Mouse (Mus musculus): ENCODE results near the gene Prdm16. TPM values are rescaled to one million over a fixed set of nuclear protein-coding genes. Genes with fewer than 3 reads are reported as not detected.
A peak's percentile ranks its signal among the peaks of the same experiment; 100 is the strongest.

Prdm16 gene
- polyA plus RNA-seq, 1 experiment from 2014 or later, result 115 TPM

DNA sequence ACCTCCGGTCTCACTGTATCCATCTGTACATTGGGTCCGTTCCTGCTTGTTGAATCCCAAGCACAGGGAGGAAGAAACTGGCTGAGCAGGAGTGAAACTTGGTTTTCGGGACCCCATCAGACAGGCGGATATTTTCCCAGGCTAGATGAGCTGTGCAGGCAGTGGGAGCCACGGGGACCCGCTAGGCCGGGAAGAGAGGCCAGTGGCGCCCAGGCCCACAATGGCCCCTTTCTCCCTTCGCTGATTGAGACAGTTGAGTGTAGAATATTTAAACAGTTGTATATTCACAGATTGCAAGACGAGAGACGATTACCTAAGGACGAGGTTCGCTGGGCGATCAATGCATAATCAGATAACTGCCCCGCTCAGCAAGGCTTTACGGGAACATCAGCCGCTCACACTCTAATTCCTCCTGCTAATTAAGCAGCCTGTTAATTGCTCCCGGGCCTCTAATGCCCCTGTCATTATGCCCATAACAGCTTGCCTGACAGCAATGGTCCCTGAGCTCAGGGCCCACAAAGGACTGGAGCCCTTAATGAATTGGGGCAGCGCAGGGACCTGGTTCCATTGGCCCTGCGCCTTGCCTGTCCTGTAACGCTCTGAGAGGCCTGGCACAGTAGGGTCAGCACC lies 54.0 kb downstream of the Prdm16 start:
- H3K4me1 ChIP-seq (replicated peaks), result peaks cover 96% of the 10 kb centered on the region
- no peak overlapping the region for H3K27ac ChIP-seq
- no peak overlapping the region for H3K9ac ChIP-seq (replicated peaks)
- WGBS, result 75% methylated on average over 21 of the region's 21 CpGs
- H3K9me3 ChIP-seq, result no peaks in the 10 kb centered on the region
- H3K36me3 ChIP-seq, result 0 out of 2 replicates have a peak, but pooled peaks cover 6% of the 10 kb centered on the region
- H3K4me2 ChIP-seq, result no peak overlapping the region
- no peak for ATAC-seq (ENCODE audit: insufficient number of reproducible peaks, insufficient read depth, low FRiP score, low TSS enrichment, low read depth)
- no peaks in the 10 kb centered on the region for H3K27me3 ChIP-seq
- H3K4me3 ChIP-seq (replicated peaks), result no peak overlapping the region

DNA sequence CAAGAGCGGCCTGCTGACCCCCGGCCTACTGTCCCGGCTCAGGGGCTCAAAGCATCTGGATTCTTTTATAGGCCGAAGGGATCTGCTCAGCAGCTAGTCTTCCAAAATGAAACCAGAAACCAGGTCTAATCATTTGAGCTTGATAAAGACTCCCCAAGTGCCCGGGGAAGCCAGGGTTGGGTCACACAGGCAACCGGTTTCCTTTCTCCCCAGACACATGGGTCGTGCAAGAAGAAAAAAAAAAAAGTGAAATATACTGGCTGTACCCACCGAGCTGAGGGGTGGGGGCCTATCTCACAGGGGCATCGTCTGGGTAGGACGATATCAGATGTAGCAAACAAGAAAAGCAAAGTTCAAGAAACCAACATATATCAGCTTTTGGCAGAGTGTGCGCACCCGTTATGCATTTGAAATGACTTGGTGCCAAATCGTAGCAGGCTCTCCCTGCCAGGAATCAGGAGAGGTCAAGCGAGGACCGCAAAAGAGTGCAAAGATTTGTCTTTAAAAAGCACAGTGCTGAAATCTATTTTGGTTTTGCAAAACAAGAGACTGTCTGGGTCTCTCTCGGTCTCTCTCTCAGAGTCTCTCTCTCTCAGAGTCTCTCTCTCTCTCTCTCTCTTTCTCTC lies 55.3 kb downstream of the Prdm16 start:
- Histone ChIP-seq H3K36me3 (0 out of 2 replicates have a peak, but pooled peaks cover 6% of the 10 kb centered on the region), H3K4me3 (replicated peaks) (no peak overlapping the region)
- WGBS, result 42% methylated on average over 16 of the region's 16 CpGs

DNA sequence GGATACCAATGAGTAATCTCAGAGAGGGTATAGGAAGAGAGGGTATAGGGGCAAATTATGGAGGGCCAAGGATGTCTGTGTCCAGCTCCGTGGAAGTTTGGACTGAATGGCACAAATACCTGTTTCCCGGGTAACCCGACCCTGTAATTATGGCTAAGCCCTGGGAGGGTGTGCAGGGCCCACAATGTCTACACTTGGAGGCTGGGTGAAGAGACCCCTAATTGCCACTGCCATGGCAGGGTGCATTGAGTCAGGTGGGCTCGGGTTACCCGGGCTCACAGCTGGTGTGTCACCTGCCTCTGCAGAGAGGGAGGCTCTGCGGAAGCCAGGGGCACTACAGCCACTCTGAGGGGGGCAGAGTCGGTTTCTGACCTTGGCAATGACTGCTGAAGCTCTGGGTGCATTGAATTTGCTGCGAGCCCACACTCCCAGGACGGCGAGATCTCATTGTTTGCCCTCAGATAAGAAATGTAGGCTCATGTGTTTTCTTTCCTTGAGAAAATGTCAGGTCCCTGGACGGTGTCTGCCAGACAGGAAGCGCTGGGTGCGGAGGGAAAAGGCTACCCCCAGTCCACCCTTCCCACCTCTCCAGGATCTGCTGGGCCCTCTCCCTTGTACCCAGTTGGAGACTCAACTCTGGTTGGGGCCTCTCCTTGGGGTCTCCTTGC lies 62.3 kb downstream of the Prdm16 start:
- no peak overlapping the region for H3K4me2 ChIP-seq
- H3K9me3 ChIP-seq, result no peaks in the 10 kb centered on the region
- H3K9ac ChIP-seq (replicated peaks), result no peak overlapping the region
- no peaks in the 10 kb centered on the region for H3K36me3 ChIP-seq
- no peak overlapping the region for H3K4me3 ChIP-seq (replicated peaks)
- 66% methylated on average over 13 of the region's 13 CpGs for WGBS
- H3K27ac ChIP-seq, result 0 out of 2 replicates have a peak overlapping the region, but pooled peaks have one; percentile 23
- peaks cover 88% of the 10 kb centered on the region for H3K4me1 ChIP-seq (replicated peaks)
- ATAC-seq (ENCODE audit: insufficient number of reproducible peaks, insufficient read depth, low FRiP score, low TSS enrichment, low read depth), result no peak
- H3K27me3 ChIP-seq, result peaks cover 7% of the 10 kb centered on the region; the same call in 1 of the 2 replicates

More for the DNA sequence above, 55.3 kb downstream of the Prdm16 start:
- no peak overlapping the region for H3K27ac ChIP-seq
- H3K9ac ChIP-seq (replicated peaks), result no peak overlapping the region
- H3K27me3 ChIP-seq, result no peaks in the 10 kb centered on the region
- H3K4me2 ChIP-seq, result no peak overlapping the region
- peaks cover 93% of the 10 kb centered on the region for H3K4me1 ChIP-seq (replicated peaks)
- no peaks in the 10 kb centered on the region for H3K9me3 ChIP-seq
- ATAC-seq (ENCODE audit: insufficient number of reproducible peaks, insufficient read depth, low FRiP score, low TSS enrichment, low read depth), result no peak

DNA sequence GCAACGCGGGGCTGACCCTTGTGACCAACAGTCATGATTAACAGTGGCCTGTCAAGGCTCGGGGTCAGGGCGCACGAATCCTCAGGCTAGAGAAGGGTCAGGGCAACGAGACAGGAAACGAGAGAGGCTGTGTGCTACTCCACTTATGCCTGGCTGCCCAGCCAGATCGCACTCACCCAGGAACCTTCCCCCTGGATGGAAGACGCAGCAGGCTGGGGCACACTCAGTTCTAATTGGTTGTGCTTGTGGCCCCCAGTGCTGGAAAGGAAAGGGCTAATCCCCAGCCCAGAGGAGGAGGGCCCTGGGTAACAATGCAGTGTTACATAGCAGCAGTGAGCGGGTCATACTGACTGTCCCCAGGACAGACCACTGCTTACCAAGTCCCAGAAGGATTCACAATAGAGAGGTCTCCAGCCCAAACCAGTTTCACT lies 66.2 kb downstream of the Prdm16 start:
- peaks cover 98% of the 10 kb centered on the region for H3K4me1 ChIP-seq (replicated peaks)
- no peak overlapping the region for H3K4me3 ChIP-seq (replicated peaks)
- no peaks in the 10 kb centered on the region for H3K9me3 ChIP-seq
- no peaks in the 10 kb centered on the region for H3K36me3 ChIP-seq
- no peak for ATAC-seq (ENCODE audit: insufficient number of reproducible peaks, insufficient read depth, low FRiP score, low TSS enrichment, low read depth)
- peak overlapping the region; percentile 35 for H3K4me2 ChIP-seq
- H3K27ac ChIP-seq, result no peak overlapping the region
- no peak overlapping the region; the same call in 1 of the 2 replicates for H3K9ac ChIP-seq (replicated peaks)
- peaks cover 11% of the 10 kb centered on the region; the same call in 1 of the 2 replicates for H3K27me3 ChIP-seq
- WGBS, result 7% methylated on average over 10 of the region's 10 CpGs

DNA sequence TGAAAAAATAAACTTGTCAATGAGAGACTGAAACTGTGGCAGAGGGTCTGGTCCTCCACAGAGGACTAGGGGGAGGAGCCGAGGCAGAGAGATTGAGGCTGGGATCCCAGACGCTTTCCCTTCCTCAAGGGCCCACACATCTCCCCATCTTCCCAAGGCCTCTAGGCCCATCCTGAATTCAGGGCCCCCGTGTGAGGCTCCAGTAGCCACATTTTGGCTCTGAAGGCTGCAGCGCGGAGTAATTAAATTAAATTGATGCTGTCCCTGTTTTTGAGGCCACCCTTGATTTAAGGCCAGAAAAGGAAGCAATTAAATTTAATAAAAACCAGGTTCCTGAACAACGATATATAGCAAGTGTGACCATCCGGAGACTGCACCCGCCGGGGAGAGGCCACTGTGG lies 66.8 kb downstream of the Prdm16 start:
- H3K4me2 ChIP-seq, result peak overlapping the region; percentile 35
- WGBS, result 11% methylated on average over 9 of the region's 9 CpGs
- H3K9me3 ChIP-seq, result no peaks in the 10 kb centered on the region
- peaks cover 92% of the 10 kb centered on the region for H3K4me1 ChIP-seq (replicated peaks)
- peaks cover 2% of the 10 kb centered on the region; the same call in 1 of the 2 replicates for H3K36me3 ChIP-seq
- no peak overlapping the region for H3K4me3 ChIP-seq (replicated peaks)
- H3K9ac ChIP-seq (replicated peaks), result no peak overlapping the region
- peaks cover 11% of the 10 kb centered on the region; the same call in 1 of the 2 replicates for H3K27me3 ChIP-seq
- H3K27ac ChIP-seq, result no peak overlapping the region
- no peak for ATAC-seq (ENCODE audit: insufficient number of reproducible peaks, insufficient read depth, low FRiP score, low TSS enrichment, low read depth)

DNA sequence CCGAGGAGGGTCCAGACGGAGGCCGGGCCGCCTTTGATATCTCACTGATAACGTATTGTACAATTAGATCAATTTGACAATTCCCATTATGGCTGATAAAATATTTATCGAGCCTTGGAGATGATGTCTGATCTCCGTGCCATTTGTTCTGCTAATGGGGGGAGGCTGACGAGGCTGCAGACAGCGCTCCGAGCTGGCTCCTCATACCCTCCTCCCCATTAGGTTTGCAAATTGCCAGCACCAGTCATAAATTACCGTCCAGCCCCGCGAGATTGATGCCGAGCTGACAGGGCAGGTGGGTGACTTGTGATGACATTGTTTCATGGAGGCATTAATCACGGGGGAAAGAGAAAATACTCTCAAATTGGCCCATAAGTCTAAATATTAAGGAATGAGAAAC lies 67.9 kb downstream of the Prdm16 start:
- H3K36me3 ChIP-seq, result peaks cover 6% of the 10 kb centered on the region; the same call in 1 of the 2 replicates
- no peak for ATAC-seq (ENCODE audit: insufficient number of reproducible peaks, insufficient read depth, low FRiP score, low TSS enrichment, low read depth)
- WGBS, result 19% methylated on average over 15 of the region's 15 CpGs
- no peak overlapping the region for H3K27ac ChIP-seq
- no peak overlapping the region for H3K9ac ChIP-seq (replicated peaks)
- H3K9me3 ChIP-seq, result no peaks in the 10 kb centered on the region
- H3K4me3 ChIP-seq (replicated peaks), result no peak overlapping the region
- no peak overlapping the region for H3K4me2 ChIP-seq
- H3K4me1 ChIP-seq (replicated peaks), result peaks cover 91% of the 10 kb centered on the region
- H3K27me3 ChIP-seq, result peaks cover 10% of the 10 kb centered on the region; the same call in 1 of the 2 replicates

DNA sequence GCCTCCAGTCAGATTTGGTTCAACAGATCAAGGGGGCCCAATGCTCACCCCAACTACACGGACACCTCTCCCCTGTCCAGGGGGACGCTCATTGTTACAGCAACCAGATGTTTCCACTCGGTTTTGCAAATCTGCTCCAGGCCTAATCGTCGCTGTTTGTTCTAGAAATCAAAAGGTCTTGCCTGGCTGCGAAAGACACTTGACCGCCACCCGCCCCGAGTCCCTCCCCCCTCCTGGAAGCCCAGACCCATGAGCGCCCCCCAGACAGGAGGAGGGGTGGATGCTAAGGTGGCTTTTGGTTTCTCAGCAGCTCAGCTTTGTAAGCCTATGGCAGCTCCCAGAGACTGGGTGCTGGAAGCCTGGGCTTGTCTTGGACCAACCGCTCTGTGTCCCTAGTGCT lies 68.7 kb downstream of the Prdm16 start:
- no peak overlapping the region for H3K4me3 ChIP-seq (replicated peaks)
- peak overlapping the region; percentile 26 for H3K4me2 ChIP-seq
- peaks cover 6% of the 10 kb centered on the region; the same call in 1 of the 2 replicates for H3K27me3 ChIP-seq
- WGBS, result 14% methylated on average over 11 of the region's 11 CpGs
- no peaks in the 10 kb centered on the region for H3K9me3 ChIP-seq
- no peak overlapping the region for H3K27ac ChIP-seq
- peaks cover 14% of the 10 kb centered on the region; the same call in 1 of the 2 replicates for H3K36me3 ChIP-seq
- H3K4me1 ChIP-seq (replicated peaks), result peaks cover 84% of the 10 kb centered on the region
- H3K9ac ChIP-seq (replicated peaks), result no peak overlapping the region
- no peak for ATAC-seq (ENCODE audit: insufficient number of reproducible peaks, insufficient read depth, low FRiP score, low TSS enrichment, low read depth)

DNA sequence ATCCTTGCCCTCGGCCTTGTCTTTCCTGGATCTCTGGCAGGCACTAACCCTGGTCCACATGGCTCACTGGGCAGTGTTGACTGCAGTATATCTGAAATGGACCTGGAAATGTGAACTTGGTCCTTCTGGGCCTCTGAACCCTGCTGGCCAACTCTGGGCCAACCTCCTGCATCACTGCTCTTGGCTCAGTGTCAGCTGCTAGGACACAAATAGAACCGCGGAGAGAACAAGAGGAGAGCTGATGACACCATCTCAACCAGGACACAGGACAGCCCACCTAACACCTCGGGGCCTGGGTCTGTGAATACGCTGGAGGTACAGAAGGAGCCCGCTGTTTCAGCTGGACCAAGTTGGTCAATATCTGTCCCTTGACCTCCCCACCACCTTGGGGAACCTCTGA lies 73.5 kb downstream of the Prdm16 start:
- Histone ChIP-seq H3K4me1 (replicated peaks) (peaks cover 61% of the 10 kb centered on the region), H3K9me3 (no peaks in the 10 kb centered on the region), H3K4me3 (replicated peaks) (no peak overlapping the region), H3K4me2 (no peak overlapping the region), H3K27ac (no peak overlapping the region), H3K36me3 (peaks cover 22% of the 10 kb centered on the region; the same call in 1 of the 2 replicates), H3K9ac (replicated peaks) (no peak overlapping the region), H3K27me3 (0 out of 2 replicates have a peak, but pooled peaks cover 1% of the 10 kb centered on the region)
- no peak for ATAC-seq (ENCODE audit: insufficient number of reproducible peaks, insufficient read depth, low FRiP score, low TSS enrichment, low read depth)
- WGBS, result 93% methylated on average over 6 of the region's 6 CpGs

DNA sequence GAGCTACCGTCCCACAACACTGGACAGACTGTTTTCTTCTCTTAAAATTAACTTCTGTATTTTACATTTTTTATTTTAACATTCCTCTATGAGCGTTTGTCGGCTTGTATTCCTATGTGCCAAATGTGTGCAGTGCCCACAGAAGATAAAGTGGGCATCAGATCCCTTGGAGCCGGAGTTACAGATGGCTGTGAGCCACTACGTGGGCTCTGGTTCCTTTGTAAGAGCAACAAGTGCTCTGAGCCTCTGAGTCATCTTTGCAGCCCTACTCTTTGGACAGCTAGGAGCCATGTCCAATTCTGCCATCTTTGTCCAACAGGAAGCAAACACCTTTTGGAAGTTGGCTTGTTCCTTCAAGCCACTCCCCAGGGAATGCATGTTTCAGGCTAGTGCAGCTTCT lies 78.6 kb downstream of the Prdm16 start:
- Histone ChIP-seq H3K4me2 (no peak overlapping the region), H3K9me3 (no peaks in the 10 kb centered on the region), H3K4me3 (replicated peaks) (no peak overlapping the region), H3K36me3 (peaks cover 8% of the 10 kb centered on the region; the same call in 1 of the 2 replicates), H3K27me3 (no peaks in the 10 kb centered on the region), H3K9ac (replicated peaks) (no peak overlapping the region), H3K27ac (no peak overlapping the region), H3K4me1 (replicated peaks) (peaks cover 71% of the 10 kb centered on the region)
- WGBS, result 94% methylated on average over 5 of the region's 5 CpGs
- no peak for ATAC-seq (ENCODE audit: insufficient number of reproducible peaks, insufficient read depth, low FRiP score, low TSS enrichment, low read depth)

DNA sequence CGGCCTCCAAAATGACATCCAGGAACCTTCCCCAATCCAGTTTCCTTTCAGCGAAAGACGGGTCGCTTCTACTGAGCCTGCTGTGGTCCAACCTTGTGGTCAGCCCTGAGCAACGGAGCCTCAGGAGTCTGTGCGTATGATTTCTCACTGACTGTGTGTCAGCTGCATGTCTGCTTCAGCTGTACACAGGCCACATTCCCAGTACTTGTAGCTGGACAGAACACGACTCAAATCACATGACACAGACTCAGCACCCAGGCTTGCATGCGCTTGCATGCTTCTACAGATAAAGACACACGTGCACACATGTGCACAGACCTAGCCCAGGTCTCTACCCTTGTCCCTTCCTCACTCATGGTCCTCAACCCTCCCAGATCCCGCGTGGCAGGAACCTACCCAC lies 79.5 kb downstream of the Prdm16 start:
- 84% methylated on average over 11 of the region's 11 CpGs for WGBS
- Histone ChIP-seq H3K27me3 (no peaks in the 10 kb centered on the region), H3K4me2 (no peak overlapping the region), H3K27ac (no peak overlapping the region), H3K9me3 (no peaks in the 10 kb centered on the region), H3K9ac (replicated peaks) (no peak overlapping the region), H3K36me3 (peaks cover 1% of the 10 kb centered on the region; the same call in 1 of the 2 replicates), H3K4me1 (replicated peaks) (peaks cover 78% of the 10 kb centered on the region), H3K4me3 (replicated peaks) (no peak overlapping the region)
- no peak for ATAC-seq (ENCODE audit: insufficient number of reproducible peaks, insufficient read depth, low FRiP score, low TSS enrichment, low read depth)

DNA sequence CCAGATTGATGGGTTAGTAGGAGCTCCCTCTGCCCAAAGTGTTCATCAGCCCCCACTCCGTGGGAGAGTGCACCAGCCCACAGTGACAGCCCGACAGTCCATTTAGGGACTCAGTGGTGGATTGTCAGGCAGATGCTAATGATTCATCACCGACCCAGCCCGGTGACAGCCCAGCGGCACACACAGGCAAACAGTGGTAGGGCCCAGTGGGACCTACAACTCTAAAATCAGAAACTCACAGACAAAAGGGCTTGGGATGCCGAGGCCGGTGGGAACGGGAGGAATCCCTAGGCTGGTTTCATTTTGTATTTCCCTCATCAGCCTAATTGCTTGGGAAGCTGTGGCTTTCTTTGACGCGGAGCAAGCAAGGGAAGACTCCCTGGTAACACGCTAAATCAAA lies 80.3 kb downstream of the Prdm16 start:
- H3K36me3 ChIP-seq, result no peaks in the 10 kb centered on the region
- peaks cover 81% of the 10 kb centered on the region for H3K4me1 ChIP-seq (replicated peaks)
- WGBS, result 70% methylated on average over 11 of the region's 11 CpGs
- H3K27me3 ChIP-seq, result no peaks in the 10 kb centered on the region
- no peak overlapping the region for H3K9ac ChIP-seq (replicated peaks)
- ATAC-seq (ENCODE audit: insufficient number of reproducible peaks, insufficient read depth, low FRiP score, low TSS enrichment, low read depth), result no peak
- no peak overlapping the region for H3K4me3 ChIP-seq (replicated peaks)
- no peaks in the 10 kb centered on the region for H3K9me3 ChIP-seq
- no peak overlapping the region for H3K4me2 ChIP-seq
- no peak overlapping the region for H3K27ac ChIP-seq
